Mouse (Mus musculus) limb, embryonic 10.5 days (tissue): Measurements from ENCODE around the gene Snhg11. TPM values are rescaled to one million over a fixed set of nuclear protein-coding genes. Genes with fewer than 3 reads are reported as not detected.
A peak's percentile ranks its signal among the peaks of the same experiment; 100 is the strongest.
"Not testable (repeated sequence)": the region's sequence is repeated elsewhere in the genome, so short reads cannot be mapped to it uniquely, and the experiment has no call there.

ENCODE experiments used
- DNase-seq: peaks from one replicate; pipeline ENCODE4 v3.0.0-alpha.2; 2017; ENCODE audit warnings: low spot score
- H3K27ac ChIP-seq: fragments of 300-500 bp; sonication (generic); 2 replicates; pipeline ENCODE4 v1.5.1; 2016; ENCODE audit warnings: mild to moderate bottlenecking
- H3K27me3 ChIP-seq: fragments of 300-500 bp; sonication (generic); 2 replicates; pipeline ENCODE4 v1.6.1; 2016; ENCODE audit warnings: low read depth, mild to moderate bottlenecking; ENCODE audit not compliant: poor library complexity, severe bottlenecking
- H3K36me3 ChIP-seq: fragments of 300-500 bp; sonication (generic); 2 replicates; pipeline ENCODE4 v1.6.1; 2016; ENCODE audit warnings: mild to moderate bottlenecking, moderate library complexity
- H3K4me1 ChIP-seq: fragments of 300-500 bp; sonication (generic); 2 replicates; pipeline ENCODE4 v1.6.1; 2016
- H3K4me3 ChIP-seq: fragments of 300-500 bp; sonication (generic); 2 replicates; pipeline ENCODE4 v1.5.1; 2016; ENCODE audit warnings: mild to moderate bottlenecking, moderate library complexity
- H3K9me3 ChIP-seq: fragments of 300-500 bp; sonication (generic); replicated peaks from 2 replicates; pipeline ENCODE4 v1.6.1; 2016; ENCODE audit warnings: mild to moderate bottlenecking
- WGBS: fragments of 180-500 bp; shearing (Covaris S2); methylation state at CpG from one replicate; pipeline ENCODE4 v1.1.7; 2016; 5-methylcytosine and 5-hydroxymethylcytosine counted together
- polyA plus RNA-seq: library from polyadenylated mRNA; unstranded; fragments of >200 nt; fragmentation: Nextera tagmentation; extraction: Ambion mirVana; gene quantifications from 2 replicates; pipeline ENCODE4 v1.2.1, GENCODE M21; 2016

Snhg11 gene
- polyA plus RNA-seq, 1 experiment from 2014 or later, result 7.0 TPM

GRCm38 (mm10) chr2:158376123-158376687 is 767 bp downstream of the Snhg11 start:
- no peak for DNase-seq
- WGBS, result 26% methylated on average over 12 of the region's 12 CpGs
- H3K4me3 ChIP-seq, result peak overlapping the region; percentile 57
- peak overlapping the region; percentile 42; the same call in 1 of the 2 replicates for H3K27ac ChIP-seq
- H3K27me3 ChIP-seq, result peaks cover 51% of the 10 kb centered on the region
- no peaks in the 10 kb centered on the region for H3K9me3 ChIP-seq
- H3K36me3 ChIP-seq, result no peaks in the 10 kb centered on the region
- H3K4me1 ChIP-seq, result peaks cover 10% of the 10 kb centered on the region

- 76% methylated on average over 7 of the region's 7 CpGs for WGBS
- Histone ChIP-seq H3K36me3 (no peaks in the 10 kb centered on the region), H3K27ac (no peak overlapping the region), H3K27me3 (peaks cover 51% of the 10 kb centered on the region), H3K4me3 (no peak overlapping the region), H3K4me1 (peaks cover 10% of the 10 kb centered on the region), H3K9me3 (no peaks in the 10 kb centered on the region)
- DNase-seq, result no peak
Observed at GRCm38 (mm10) chr2:158376798-158377197, 1.4 kb downstream of the Snhg11 start.

GRCm38 (mm10) chr2:158377811-158378210 is 2.4 kb downstream of the Snhg11 start:
- H3K36me3 ChIP-seq, result no peaks in the 10 kb centered on the region
- H3K27ac ChIP-seq, result no peak overlapping the region
- peaks cover 10% of the 10 kb centered on the region for H3K4me1 ChIP-seq
- H3K4me3 ChIP-seq, result no peak overlapping the region
- WGBS, result 97% methylated on average over 1 of the region's 1 CpGs
- DNase-seq, result no peak
- H3K27me3 ChIP-seq, result peaks cover 51% of the 10 kb centered on the region
- no peaks in the 10 kb centered on the region for H3K9me3 ChIP-seq

GRCm38 (mm10) chr2:158379354-158380078 is 4.1 kb downstream of the Snhg11 start:
- peak; percentile 57 for DNase-seq
- Histone ChIP-seq H3K9me3 (no peaks in the 10 kb centered on the region), H3K27ac (no peak overlapping the region), H3K4me1 (peaks cover 10% of the 10 kb centered on the region), H3K4me3 (no peak overlapping the region), H3K27me3 (peaks cover 36% of the 10 kb centered on the region), H3K36me3 (no peaks in the 10 kb centered on the region)
- 47% methylated on average over 13 of the region's 13 CpGs for WGBS

GRCm38 (mm10) chr2:158386072-158386471 is 10.6 kb downstream of the Snhg11 start:
- WGBS, result 46% methylated on average over 8 of the region's 8 CpGs
- no peak for DNase-seq

GRCm38 (mm10) chr2:158389421-158389820 is 14.0 kb downstream of the Snhg11 start:
- no peaks in the 10 kb centered on the region for H3K4me1 ChIP-seq
- H3K27ac ChIP-seq, result no peak overlapping the region
- no peaks in the 10 kb centered on the region for H3K36me3 ChIP-seq
- 84% methylated on average over 7 of the region's 7 CpGs for WGBS
- no peak for DNase-seq
- H3K27me3 ChIP-seq, result no peaks in the 10 kb centered on the region
- no peaks in the 10 kb centered on the region for H3K9me3 ChIP-seq
- H3K4me3 ChIP-seq, result no peak overlapping the region

More at GRCm38 (mm10) chr2:158386072-158386471, 10.6 kb downstream of the Snhg11 start:
- no peak overlapping the region for H3K4me3 ChIP-seq
- H3K4me1 ChIP-seq, result no peaks in the 10 kb centered on the region
- H3K27me3 ChIP-seq, result no peaks in the 10 kb centered on the region
- no peaks in the 10 kb centered on the region for H3K9me3 ChIP-seq
- H3K27ac ChIP-seq, result no peak overlapping the region
- H3K36me3 ChIP-seq, result no peaks in the 10 kb centered on the region

- Histone ChIP-seq H3K27ac (no peak overlapping the region), H3K36me3 (no peaks in the 10 kb centered on the region), H3K4me3 (no peak overlapping the region), H3K9me3 (no peaks in the 10 kb centered on the region), H3K4me1 (no peaks in the 10 kb centered on the region), H3K27me3 (no peaks in the 10 kb centered on the region)
- 88% methylated on average over 6 of the region's 6 CpGs for WGBS
- no peak for DNase-seq
Observed at GRCm38 (mm10) chr2:158396369-158396768, 20.9 kb downstream of the Snhg11 start.

- WGBS, result 71% methylated on average over 13 of the region's 13 CpGs
- not testable (repeated sequence) for DNase-seq
Observed at GRCm38 (mm10) chr2:158397140-158397539, 21.7 kb downstream of the Snhg11 start.

GRCm38 (mm10) chr2:158402915-158403314 is 27.5 kb downstream of the Snhg11 start:
- H3K9me3 ChIP-seq, result no peaks in the 10 kb centered on the region
- 86% methylated on average over 7 of the region's 7 CpGs for WGBS
- no peak overlapping the region for H3K4me3 ChIP-seq
- H3K27me3 ChIP-seq, result no peaks in the 10 kb centered on the region
- DNase-seq, result no peak
- no peaks in the 10 kb centered on the region for H3K36me3 ChIP-seq
- H3K27ac ChIP-seq, result no peak overlapping the region
- H3K4me1 ChIP-seq, result no peaks in the 10 kb centered on the region

More at GRCm38 (mm10) chr2:158397140-158397539, 21.7 kb downstream of the Snhg11 start:
- H3K4me1 ChIP-seq, H3K9me3 ChIP-seq, H3K4me3 ChIP-seq, H3K27ac ChIP-seq, H3K27me3 ChIP-seq, H3K36me3 ChIP-seq: not testable (repeated sequence)

- no peak for DNase-seq
- Histone ChIP-seq H3K36me3 (no peaks in the 10 kb centered on the region), H3K4me3 (peak overlapping the region; percentile 93), H3K4me1 (peaks cover 19% of the 10 kb centered on the region), H3K9me3 (no peaks in the 10 kb centered on the region), H3K27me3 (no peaks in the 10 kb centered on the region), H3K27ac (peak overlapping the region; percentile 93; the same call in 1 of the 2 replicates)
- WGBS, result 27% methylated on average over 14 of the region's 14 CpGs
Observed at GRCm38 (mm10) chr2:158408997-158409594, 33.7 kb downstream of the Snhg11 start.

- H3K27ac ChIP-seq, result peak within 1 kb of the TSS; percentile 93
- H3K4me1 ChIP-seq, result peaks cover 19% of the 10 kb centered on the region
- DNase-seq, result peak; percentile 100
- H3K9me3 ChIP-seq, result no peaks in the 10 kb centered on the region
- peak within 1 kb of the TSS; percentile 93 for H3K4me3 ChIP-seq
- H3K36me3 ChIP-seq, result no peaks in the 10 kb centered on the region
- H3K27me3 ChIP-seq, result no peaks in the 10 kb centered on the region
- WGBS, result under 1% methylated on average over 46 of the region's 46 CpGs
Observed at GRCm38 (mm10) chr2:158409595-158410021, 34.2 kb downstream of the Snhg11 start, which contains the start of gene Ralgapb. Gene Ralgapb (plus strand): TSS chr2:158409848.

- WGBS, result 2% methylated on average over 67 of the region's 67 CpGs
- DNase-seq, result peak; percentile 55
- Histone ChIP-seq H3K27ac (peak overlapping the region; percentile 93), H3K36me3 (no peaks in the 10 kb centered on the region), H3K9me3 (no peaks in the 10 kb centered on the region), H3K27me3 (no peaks in the 10 kb centered on the region), H3K4me3 (peak overlapping the region; percentile 93), H3K4me1 (peaks cover 19% of the 10 kb centered on the region)
Observed at GRCm38 (mm10) chr2:158410022-158411014, 34.9 kb downstream of the Snhg11 start.
